Mouse (Mus musculus) cerebellum, adult 11 months (tissue): ENCODE measurements around the gene Galnt10.

ENCODE experiments used
- DNase-seq: peaks from one replicate; pipeline ENCODE4 v3.0.0; 2022

Gene Galnt10

GRCm38 (mm10) chr11:57645018-57645559 lies at the start of gene Galnt10:
Gene Galnt10 (plus strand): TSS chr11:57645442.
- peak; percentile 79 for DNase-seq

- no peak for DNase-seq
Observed at GRCm38 (mm10) chr11:57595899-57596298, 49.3 kb upstream of the Galnt10 start.

GRCm38 (mm10) chr11:57598161-57598560 lies 47.1 kb upstream of the Galnt10 start:
- DNase-seq, result no peak

GRCm38 (mm10) chr11:57599304-57599703 lies 45.9 kb upstream of the Galnt10 start:
- DNase-seq, result no peak

GRCm38 (mm10) chr11:57600113-57600512 lies 45.1 kb upstream of the Galnt10 start:
- no peak for DNase-seq

GRCm38 (mm10) chr11:57600621-57601121 lies 44.6 kb upstream of the Galnt10 start:
- DNase-seq, result peak; percentile 75

- no peak for DNase-seq
Observed at GRCm38 (mm10) chr11:57601806-57602455, 43.3 kb upstream of the Galnt10 start.

GRCm38 (mm10) chr11:57605086-57605485 lies 40.2 kb upstream of the Galnt10 start:
- DNase-seq, result no peak

GRCm38 (mm10) chr11:57605660-57606059 lies 39.6 kb upstream of the Galnt10 start:
- no peak for DNase-seq

GRCm38 (mm10) chr11:57614502-57614901 lies 30.7 kb upstream of the Galnt10 start:
- no peak for DNase-seq

GRCm38 (mm10) chr11:57615286-57615685 lies 30.0 kb upstream of the Galnt10 start:
- no peak for DNase-seq

GRCm38 (mm10) chr11:57615871-57616270 lies 29.4 kb upstream of the Galnt10 start:
- DNase-seq, result no peak

- peak; percentile 15 for DNase-seq
Observed at GRCm38 (mm10) chr11:57617526-57618264, 27.5 kb upstream of the Galnt10 start.

GRCm38 (mm10) chr11:57621472-57621871 lies 23.8 kb upstream of the Galnt10 start:
- DNase-seq, result no peak

GRCm38 (mm10) chr11:57621876-57622275 lies 23.4 kb upstream of the Galnt10 start:
- no peak for DNase-seq

- DNase-seq, result no peak
Observed at GRCm38 (mm10) chr11:57624490-57624893, 20.8 kb upstream of the Galnt10 start.

GRCm38 (mm10) chr11:57625465-57625864 lies 19.8 kb upstream of the Galnt10 start:
- DNase-seq, result no peak

GRCm38 (mm10) chr11:57627086-57627735 lies 18.0 kb upstream of the Galnt10 start:
- DNase-seq, result no peak

- no peak for DNase-seq
Observed at GRCm38 (mm10) chr11:57631805-57632485, 13.3 kb upstream of the Galnt10 start.

GRCm38 (mm10) chr11:57633006-57633405 lies 12.2 kb upstream of the Galnt10 start:
- no peak for DNase-seq

GRCm38 (mm10) chr11:57633975-57634585 lies 11.2 kb upstream of the Galnt10 start:
- DNase-seq, result no peak

- DNase-seq, result no peak
Observed at GRCm38 (mm10) chr11:57635148-57635547, 10.1 kb upstream of the Galnt10 start.
